Mouse (Mus musculus) bone marrow, adult 2 months (tissue): ENCODE measurements around the gene Akr7a5.

Source experiments
- CTCF ChIP-seq: fragments of 200-500 bp; IDR thresholded peaks from 2 replicates; pipeline ENCODE4 v1.5.1; 2011; ENCODE audit warnings: low read length, control low read depth; ENCODE audit not compliant: control insufficient read depth, insufficient read depth
- POLR2A ChIP-seq: fragments of 200-500 bp; IDR thresholded peaks from 2 replicates; pipeline ENCODE4 v1.6.1; 2011; ENCODE audit warnings: low read depth, mild to moderate bottlenecking, control low read depth, low read length, borderline replicate concordance; ENCODE audit not compliant: control insufficient read depth

DNA sequence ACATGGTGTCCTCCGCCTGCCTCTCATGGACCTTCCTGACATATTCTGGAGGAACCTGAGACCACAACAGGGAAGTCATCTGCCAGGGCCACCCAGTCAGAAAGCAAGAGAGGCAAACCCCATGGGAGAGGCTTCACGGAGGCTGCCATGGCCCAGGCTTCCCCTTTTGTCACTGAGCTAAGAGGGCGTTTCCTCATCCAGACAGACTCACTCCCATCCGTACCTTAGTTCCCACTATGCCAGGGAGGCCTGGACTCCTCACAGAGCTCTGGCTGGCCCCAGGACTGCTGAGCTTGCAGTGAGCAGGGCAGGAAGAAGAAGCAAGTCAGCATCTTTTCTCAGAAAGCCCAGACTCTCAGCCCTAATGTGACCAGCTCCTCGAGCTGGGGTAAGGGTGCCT, 2.6 kb upstream of the Akr7a5 start:
- TF ChIP-seq CTCF, result no peak
- no peak for TF ChIP-seq POLR2A
